Mouse (Mus musculus) forebrain, embryonic 14.5 days (tissue): ENCODE data around the gene Tbpl2. TPM values are rescaled to one million over a fixed set of nuclear protein-coding genes. Genes with fewer than 3 reads are reported as not detected.

Experiments
- ATAC-seq: fragments of 200-750 bp; cut with Nextera tagmentation; 2 replicates; pipeline ENCODE4 v1.8.0; 2017; ENCODE audit warnings: mild to moderate bottlenecking, moderate library complexity
- DNase-seq: peaks from one replicate; pipeline ENCODE4 v3.0.0-alpha.2; 2015; ENCODE audit warnings: low spot score
- H3K27ac ChIP-seq: fragments of 300-500 bp; sonication (generic); 2 replicates; pipeline ENCODE4 v1.5.1; 2014; ENCODE audit warnings: low read depth, mild to moderate bottlenecking, control low read depth, low read length, moderate library complexity
- H3K27me3 ChIP-seq: fragments of 300-500 bp; sonication (generic); replicated peaks from 2 replicates; pipeline ENCODE4 v1.6.1; 2014; ENCODE audit warnings: low read length, control low read depth, mixed read lengths; ENCODE audit not compliant: control insufficient read depth, insufficient read depth
- H3K36me3 ChIP-seq: fragments of 300-500 bp; sonication (generic); 2 replicates; pipeline ENCODE4 v1.6.1; 2014; ENCODE audit warnings: low read length, control low read depth; ENCODE audit not compliant: control insufficient read depth, insufficient read depth
- H3K4me1 ChIP-seq: fragments of 300-500 bp; sonication (generic); 2 replicates; pipeline ENCODE4 v1.6.1; 2014; ENCODE audit warnings: antibody characterized with exemption, low read length, control low read depth; ENCODE audit not compliant: control insufficient read depth, insufficient read depth
- H3K4me2 ChIP-seq: fragments of 300-500 bp; sonication (generic); 2 replicates; pipeline ENCODE4 v1.6.1; 2014; ENCODE audit warnings: mild to moderate bottlenecking, control low read depth, low read length
- H3K4me3 ChIP-seq: fragments of 300-500 bp; sonication (generic); 2 replicates; pipeline ENCODE4 v1.5.1; 2014; ENCODE audit warnings: low read depth, low read length, control low read depth
- H3K9ac ChIP-seq: fragments of 300-500 bp; sonication (generic); 2 replicates; pipeline ENCODE4 v1.6.1; 2014; ENCODE audit warnings: mild to moderate bottlenecking, low read length, control low read depth, moderate library complexity
- H3K9me3 ChIP-seq: fragments of 300-500 bp; sonication (generic); replicated peaks from 2 replicates; pipeline ENCODE4 v1.6.1; 2016; ENCODE audit warnings: low read length, control low read depth, mixed read lengths; ENCODE audit not compliant: control insufficient read depth
- WGBS: fragments of 180-500 bp; shearing (Covaris S2); extraction: QIAGEN DNeasy Blood & Tissue Kit; methylation state at CpG from one replicate; pipeline ENCODE4 v1.1.7; 2014; 5-methylcytosine and 5-hydroxymethylcytosine counted together
- polyA plus RNA-seq: library from polyadenylated mRNA; unstranded; fragments of >200 nt; fragmentation: Nextera tagmentation; extraction: Ambion mirVana; gene quantifications from 2 replicates; pipeline ENCODE4 v1.2.1, GENCODE M21; 2014

Gene Tbpl2
- not detected in 2 replicates for polyA plus RNA-seq

GRCm38 (mm10) chr2:24096495-24096894 lies at the start of gene Tbpl2:
Gene Tbpl2 (minus strand): TSS chr2:24096595.
- Histone ChIP-seq H3K4me3 (no peak within 1 kb of the TSS), H3K27ac (no peak within 1 kb of the TSS), H3K9ac (no peak within 1 kb of the TSS), H3K4me1 (no peaks in the 10 kb centered on the region), H3K36me3 (no peaks in the 10 kb centered on the region), H3K4me2 (no peak within 1 kb of the TSS), H3K27me3 (no peaks in the 10 kb centered on the region), H3K9me3 (no peaks in the 10 kb centered on the region)
- ATAC-seq (no peak), DNase-seq (no peak)
- 86% methylated on average over 4 of the region's 4 CpGs for WGBS

GRCm38 (mm10) chr2:24134373-24134772 lies 38.0 kb upstream of the Tbpl2 start:
- ATAC-seq (no peak), DNase-seq (no peak)
- Histone ChIP-seq H3K36me3 (no peaks in the 10 kb centered on the region), H3K4me3 (no peak overlapping the region), H3K4me1 (no peaks in the 10 kb centered on the region), H3K27me3 (no peaks in the 10 kb centered on the region), H3K9ac (no peak overlapping the region), H3K4me2 (no peak overlapping the region), H3K9me3 (no peaks in the 10 kb centered on the region), H3K27ac (no peak overlapping the region)
- WGBS: 86% methylated on average over 1 of the region's 1 CpGs

GRCm38 (mm10) chr2:24109085-24109484 lies 12.7 kb upstream of the Tbpl2 start:
- Histone ChIP-seq H3K4me1 (no peaks in the 10 kb centered on the region), H3K36me3 (no peaks in the 10 kb centered on the region), H3K27ac (no peak overlapping the region), H3K9ac (no peak overlapping the region), H3K4me2 (no peak overlapping the region), H3K4me3 (no peak overlapping the region), H3K27me3 (no peaks in the 10 kb centered on the region), H3K9me3 (no peaks in the 10 kb centered on the region)
- ATAC-seq (no peak), DNase-seq (no peak)

- Histone ChIP-seq H3K4me2 (no peak overlapping the region), H3K9ac (no peak overlapping the region), H3K27ac (no peak overlapping the region), H3K4me3 (no peak overlapping the region), H3K4me1 (no peaks in the 10 kb centered on the region), H3K9me3 (no peaks in the 10 kb centered on the region), H3K36me3 (no peaks in the 10 kb centered on the region), H3K27me3 (no peaks in the 10 kb centered on the region)
- ATAC-seq (no peak), DNase-seq (no peak)
- 84% methylated on average over 4 of the region's 4 CpGs for WGBS
Observed at GRCm38 (mm10) chr2:24103619-24104289, 7.4 kb upstream of the Tbpl2 start.

GRCm38 (mm10) chr2:24090921-24091320 lies 5.5 kb downstream of the Tbpl2 start:
- Histone ChIP-seq H3K4me2 (no peak overlapping the region), H3K9ac (no peak overlapping the region), H3K4me3 (no peak overlapping the region), H3K36me3 (no peaks in the 10 kb centered on the region), H3K27me3 (no peaks in the 10 kb centered on the region), H3K27ac (no peak overlapping the region), H3K9me3 (no peaks in the 10 kb centered on the region), H3K4me1 (no peaks in the 10 kb centered on the region)
- ATAC-seq: no peak
- 85% methylated on average over 1 of the region's 1 CpGs for WGBS
- DNase-seq: no peak

- Histone ChIP-seq H3K27me3 (no peaks in the 10 kb centered on the region), H3K4me2 (no peak overlapping the region), H3K9me3 (no peaks in the 10 kb centered on the region), H3K36me3 (no peaks in the 10 kb centered on the region), H3K4me3 (no peak overlapping the region), H3K9ac (no peak overlapping the region), H3K27ac (no peak overlapping the region), H3K4me1 (peaks cover 5% of the 10 kb centered on the region; the same call in 1 of the 2 replicates)
- WGBS: 81% methylated on average over 3 of the region's 3 CpGs
- ATAC-seq: no peak
- no peak for DNase-seq
Observed at GRCm38 (mm10) chr2:24050459-24050858, 45.9 kb downstream of the Tbpl2 start.

GRCm38 (mm10) chr2:24049344-24049990 lies 46.9 kb downstream of the Tbpl2 start, which contains the start of gene Hnmt:
Gene Hnmt (minus strand): TSS chr2:24049394.
- Histone ChIP-seq H3K27me3 (no peaks in the 10 kb centered on the region), H3K9me3 (no peaks in the 10 kb centered on the region), H3K4me2 (peak within 1 kb of the TSS; percentile 51), H3K36me3 (no peaks in the 10 kb centered on the region), H3K9ac (peak within 1 kb of the TSS; percentile 63), H3K4me3 (peak within 1 kb of the TSS; percentile 37), H3K4me1 (peaks cover 5% of the 10 kb centered on the region; the same call in 1 of the 2 replicates), H3K27ac (no peak within 1 kb of the TSS)
- DNase-seq (no peak), ATAC-seq (no peak)
- 48% methylated on average over 7 of the region's 7 CpGs for WGBS

GRCm38 (mm10) chr2:24048480-24049097 lies 47.8 kb downstream of the Tbpl2 start:
- H3K4me3 ChIP-seq: peak overlapping the region; percentile 37
- peak overlapping the region; percentile 63 for H3K9ac ChIP-seq
- WGBS: 3% methylated on average over 16 of the region's 16 CpGs
- DNase-seq (peak; percentile 80), ATAC-seq (peak; percentile 92)
- no peaks in the 10 kb centered on the region for H3K9me3 ChIP-seq
- peak overlapping the region; percentile 51 for H3K4me2 ChIP-seq
- H3K27ac ChIP-seq: no peak overlapping the region
- H3K27me3 ChIP-seq: no peaks in the 10 kb centered on the region
- H3K36me3 ChIP-seq: no peaks in the 10 kb centered on the region
- H3K4me1 ChIP-seq: peaks cover 5% of the 10 kb centered on the region; the same call in 1 of the 2 replicates
